Mouse (Mus musculus) embryonic facial prominence, embryonic 10.5 days (tissue): ENCODE measurements around the gene Kif24. TPM values are rescaled to one million over a fixed set of nuclear protein-coding genes. Genes with fewer than 3 reads are reported as not detected.
A peak's percentile ranks its signal among the peaks of the same experiment; 100 is the strongest.

Source experiments
- DNase-seq: peaks from one replicate; pipeline ENCODE4 v3.0.0-alpha.2; 2017; ENCODE audit warnings: low spot score
- H3K27ac ChIP-seq: fragments of 300-500 bp; sonication (generic); replicated peaks from 2 replicates; pipeline ENCODE4 v1.5.1; 2016; ENCODE audit warnings: mild to moderate bottlenecking
- H3K27me3 ChIP-seq: fragments of 300-500 bp; sonication (generic); replicated peaks from 2 replicates; pipeline ENCODE4 v1.6.1; 2016; ENCODE audit warnings: low read depth, mild to moderate bottlenecking; ENCODE audit not compliant: poor library complexity, severe bottlenecking
- H3K36me3 ChIP-seq: fragments of 300-500 bp; sonication (generic); replicated peaks from 2 replicates; pipeline ENCODE4 v1.6.1; 2016; ENCODE audit warnings: mild to moderate bottlenecking, moderate library complexity
- H3K4me1 ChIP-seq: fragments of 300-500 bp; sonication (generic); 2 replicates; pipeline ENCODE4 v1.6.1; 2016
- H3K4me3 ChIP-seq: fragments of 300-500 bp; sonication (generic); 2 replicates; pipeline ENCODE4 v1.5.1; 2016; ENCODE audit warnings: mild to moderate bottlenecking, moderate library complexity
- H3K9me3 ChIP-seq: fragments of 300-500 bp; sonication (generic); 2 replicates; pipeline ENCODE4 v1.6.1; 2016; ENCODE audit warnings: mild to moderate bottlenecking
- WGBS: fragments of 180-500 bp; shearing (Covaris S2); methylation state at CpG from one replicate; pipeline ENCODE4 v1.1.7; 2016; 5-methylcytosine and 5-hydroxymethylcytosine counted together
- polyA plus RNA-seq: library from polyadenylated mRNA; unstranded; fragments of >200 nt; fragmentation: Nextera tagmentation; extraction: Ambion mirVana; gene quantifications from 2 replicates; pipeline ENCODE4 v1.2.1, GENCODE M21; 2016

Kif24 gene
- polyA plus RNA-seq, 1 experiment from 2014 or later: 15.1 TPM

DNA sequence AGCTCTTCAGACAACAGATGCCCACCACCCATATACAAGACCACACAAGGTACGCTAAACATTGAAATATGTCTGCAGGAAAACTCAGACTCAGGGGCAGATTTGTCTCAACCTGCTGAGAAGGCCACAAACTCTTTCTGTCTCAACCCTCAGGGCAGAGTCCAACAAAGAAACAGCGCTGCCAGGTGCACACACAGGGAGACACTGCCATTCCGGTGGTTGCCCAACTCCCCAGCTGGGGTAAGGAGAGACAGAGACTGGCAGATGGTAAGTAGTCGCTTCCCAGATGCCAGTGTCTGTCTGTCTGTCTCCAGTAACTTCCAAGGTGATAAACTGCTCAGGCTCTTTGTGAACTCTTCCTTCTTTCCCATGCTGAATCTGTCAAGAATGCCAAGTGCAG is 36.1 kb upstream of the Kif24 start:
- DNase-seq: no peak
- Histone ChIP-seq H3K4me3 (no peak overlapping the region), H3K9me3 (peaks cover 3% of the 10 kb centered on the region; the same call in 1 of the 2 replicates), H3K36me3 (no peaks in the 10 kb centered on the region), H3K27ac (no peak overlapping the region), H3K4me1 (peaks cover 44% of the 10 kb centered on the region), H3K27me3 (peaks cover 84% of the 10 kb centered on the region)
- 72% methylated on average over 4 of the region's 4 CpGs for WGBS

DNA sequence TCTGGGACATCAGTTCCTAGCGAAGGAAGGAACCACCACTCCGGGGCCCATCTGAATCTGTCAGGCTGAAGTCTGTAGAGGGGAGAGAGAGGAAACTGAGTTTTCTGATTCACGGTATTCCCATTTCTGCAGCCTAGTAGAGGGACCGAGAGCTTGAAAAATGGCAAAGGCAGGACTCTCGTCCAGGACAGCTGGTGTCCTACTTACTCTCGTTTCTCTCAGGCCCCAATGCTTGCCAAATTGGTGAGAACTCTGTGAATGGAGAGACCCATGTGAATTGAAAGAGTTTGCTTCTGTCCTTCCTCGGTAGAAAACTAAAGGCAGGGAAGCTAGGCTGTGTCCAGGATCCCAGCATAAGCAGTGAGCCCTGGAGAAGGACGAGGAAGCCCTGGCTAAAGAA is 34.9 kb upstream of the Kif24 start:
- H3K9me3 ChIP-seq: peaks cover 3% of the 10 kb centered on the region; the same call in 1 of the 2 replicates
- H3K27ac ChIP-seq: no peak overlapping the region
- no peaks in the 10 kb centered on the region for H3K36me3 ChIP-seq
- WGBS: 56% methylated on average over 8 of the region's 8 CpGs
- H3K27me3 ChIP-seq: peaks cover 85% of the 10 kb centered on the region
- H3K4me1 ChIP-seq: peaks cover 41% of the 10 kb centered on the region
- H3K4me3 ChIP-seq: no peak overlapping the region
- no peak for DNase-seq

DNA sequence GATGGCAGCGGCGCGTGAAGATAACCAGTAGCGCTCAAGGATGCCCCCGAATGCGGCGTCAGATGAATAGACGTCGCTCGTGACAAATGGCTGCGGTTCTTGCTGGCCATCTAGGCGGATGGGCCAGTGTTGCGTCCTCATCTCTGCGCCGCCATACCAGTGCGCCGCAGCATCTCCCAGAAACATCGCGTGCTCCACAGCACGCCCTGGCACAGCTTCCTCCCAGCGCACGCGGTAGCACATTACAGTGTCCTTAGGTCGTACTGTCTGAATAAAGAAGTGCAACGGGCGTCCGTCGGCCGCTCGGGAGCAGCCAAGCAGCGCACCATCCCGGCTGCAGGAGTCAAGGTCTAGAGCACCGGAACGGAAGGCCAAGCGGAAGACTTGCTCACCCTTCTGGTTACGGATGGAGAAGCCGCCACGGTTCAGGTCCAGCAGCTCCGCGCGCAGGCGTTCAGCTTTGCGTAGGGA is 34.3 kb upstream of the Kif24 start:
- H3K27ac ChIP-seq: no peak overlapping the region
- DNase-seq: peak; percentile 65
- H3K4me1 ChIP-seq: peaks cover 41% of the 10 kb centered on the region

DNA sequence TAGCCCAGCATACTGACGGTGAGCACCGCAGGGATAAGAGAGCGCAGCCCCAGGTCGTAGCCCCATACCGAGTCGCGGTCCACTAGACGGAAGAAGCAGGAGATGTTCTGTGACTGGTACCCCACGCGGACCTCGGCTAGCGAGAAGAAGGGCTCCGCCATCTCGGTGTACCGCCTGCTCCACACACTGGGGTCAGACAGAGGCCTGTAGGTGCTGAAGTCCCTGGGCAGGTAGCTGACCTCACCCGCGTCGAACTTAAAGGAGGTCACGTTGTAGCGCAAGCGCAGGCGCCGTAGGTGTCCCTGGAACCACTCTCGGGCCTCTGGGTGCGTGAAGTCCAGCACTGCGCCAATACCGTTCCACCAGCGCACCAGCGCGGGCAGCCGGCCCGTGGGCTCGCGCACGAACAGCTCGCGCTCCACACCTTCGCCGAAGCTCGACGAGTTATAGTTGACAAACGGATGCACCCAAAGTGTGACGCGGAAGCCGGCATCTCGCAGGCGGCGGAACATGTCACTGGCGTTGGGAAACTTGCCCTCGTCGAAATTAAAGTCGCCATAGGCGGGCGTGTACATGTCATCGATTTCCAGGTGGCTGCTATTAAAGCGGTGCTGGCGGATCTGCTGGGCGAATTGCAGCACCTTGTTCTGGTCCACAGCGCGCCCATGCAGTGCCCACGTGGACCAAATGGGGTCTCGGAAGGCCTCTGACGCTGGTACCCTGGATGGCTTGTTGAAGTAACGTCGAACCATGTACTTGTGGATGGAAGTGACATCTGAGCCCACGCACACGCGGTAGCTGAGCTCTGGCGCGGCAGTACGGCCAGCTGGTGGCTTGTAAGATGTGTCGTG is 33.5 kb upstream of the Kif24 start:
- Histone ChIP-seq H3K27ac (peak overlapping the region; percentile 48; the same call in 1 of the 2 replicates), H3K4me3 (peak overlapping the region; percentile 51)
- DNase-seq: peak; percentile 43

More for the DNA sequence above, 34.3 kb upstream of the Kif24 start:
- Histone ChIP-seq H3K4me3 (peak overlapping the region; percentile 51), H3K36me3 (no peaks in the 10 kb centered on the region), H3K9me3 (no peaks in the 10 kb centered on the region), H3K27me3 (peaks cover 90% of the 10 kb centered on the region)
- 2% methylated on average over 43 of the region's 43 CpGs for WGBS

DNA sequence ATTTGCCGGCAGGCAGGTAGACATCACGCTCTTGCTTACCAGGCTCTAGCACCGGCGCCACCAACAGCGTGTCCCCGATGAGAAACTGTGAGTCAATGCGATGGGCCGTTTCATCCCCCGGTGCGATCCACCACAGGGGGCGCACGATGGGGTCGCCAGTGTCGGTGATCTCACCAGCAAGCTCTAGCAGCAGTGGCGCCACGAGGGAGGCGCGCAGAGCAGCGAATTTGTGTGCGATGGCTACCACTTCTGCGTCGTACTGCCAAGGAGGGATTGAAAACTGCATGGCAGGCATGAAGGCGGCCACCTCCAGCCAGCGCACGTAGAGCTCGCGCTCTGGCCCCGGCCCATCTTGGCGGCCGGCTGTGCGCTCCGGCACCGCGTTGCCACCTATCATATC is 32.9 kb upstream of the Kif24 start:
- H3K4me3 ChIP-seq: peak overlapping the region; percentile 51
- peak overlapping the region; percentile 48; the same call in 1 of the 2 replicates for H3K27ac ChIP-seq
- H3K27me3 ChIP-seq: peaks cover 98% of the 10 kb centered on the region
- WGBS: 1% methylated on average over 34 of the region's 34 CpGs
- DNase-seq: peak; percentile 83
- H3K4me1 ChIP-seq: peaks cover 32% of the 10 kb centered on the region
- H3K9me3 ChIP-seq: no peaks in the 10 kb centered on the region
- H3K36me3 ChIP-seq: no peaks in the 10 kb centered on the region

More for the DNA sequence above, 33.5 kb upstream of the Kif24 start:
- WGBS: 6% methylated on average over 72 of the region's 72 CpGs
- peaks cover 98% of the 10 kb centered on the region for H3K27me3 ChIP-seq
- H3K9me3 ChIP-seq: no peaks in the 10 kb centered on the region
- peaks cover 39% of the 10 kb centered on the region for H3K4me1 ChIP-seq
- H3K36me3 ChIP-seq: no peaks in the 10 kb centered on the region

DNA sequence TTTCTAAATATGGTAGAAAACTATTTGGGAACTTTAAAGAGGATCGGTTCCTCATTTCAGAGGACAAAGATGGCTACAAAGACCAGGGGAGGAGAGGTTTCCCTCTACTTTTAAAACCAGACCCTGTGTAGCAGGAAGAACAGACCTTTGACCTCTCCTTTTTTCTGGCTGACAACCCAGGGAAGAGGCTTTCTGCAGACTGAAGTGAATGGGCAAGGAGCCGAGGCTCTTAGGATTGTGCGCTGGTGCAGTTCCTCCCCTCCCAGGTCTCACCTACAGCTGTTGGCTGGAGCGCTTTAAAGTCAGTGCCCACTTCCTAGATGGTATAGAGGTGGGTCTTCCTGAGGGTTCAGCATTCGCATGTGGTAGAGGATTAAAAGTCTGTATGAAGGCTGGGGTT is 32.4 kb upstream of the Kif24 start:
- peaks cover 93% of the 10 kb centered on the region for H3K27me3 ChIP-seq
- H3K4me3 ChIP-seq: peak overlapping the region; percentile 51; the same call in 1 of the 2 replicates
- WGBS: 35% methylated on average over 5 of the region's 5 CpGs
- H3K36me3 ChIP-seq: no peaks in the 10 kb centered on the region
- H3K4me1 ChIP-seq: peaks cover 27% of the 10 kb centered on the region
- no peaks in the 10 kb centered on the region for H3K9me3 ChIP-seq
- no peak for DNase-seq
- no peak overlapping the region for H3K27ac ChIP-seq

DNA sequence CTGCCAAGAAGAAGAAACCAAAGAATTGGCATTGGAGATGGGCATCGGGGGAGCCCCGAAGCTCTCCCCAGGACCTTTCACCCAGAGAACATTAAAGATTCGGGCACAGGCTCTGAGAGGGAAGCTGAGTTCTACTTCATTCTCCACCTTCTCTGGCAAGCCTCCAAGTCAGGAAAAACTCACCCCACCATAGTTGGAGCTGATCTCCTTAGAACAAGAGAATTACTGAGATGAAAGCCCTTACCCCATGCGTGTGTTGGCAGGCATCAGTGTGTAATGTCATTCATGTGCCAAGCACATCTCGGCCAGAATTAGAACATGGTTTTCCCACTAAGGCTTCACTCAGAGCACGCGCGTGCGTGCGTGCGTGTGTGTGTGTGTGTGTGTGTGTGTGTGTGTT is 31.2 kb upstream of the Kif24 start:
- WGBS: 91% methylated on average over 11 of the region's 11 CpGs
- H3K4me1 ChIP-seq: peaks cover 24% of the 10 kb centered on the region
- H3K27ac ChIP-seq: no peak overlapping the region
- H3K9me3 ChIP-seq: no peaks in the 10 kb centered on the region
- no peak overlapping the region for H3K4me3 ChIP-seq
- peaks cover 81% of the 10 kb centered on the region for H3K27me3 ChIP-seq
- no peaks in the 10 kb centered on the region for H3K36me3 ChIP-seq
- no peak for DNase-seq

DNA sequence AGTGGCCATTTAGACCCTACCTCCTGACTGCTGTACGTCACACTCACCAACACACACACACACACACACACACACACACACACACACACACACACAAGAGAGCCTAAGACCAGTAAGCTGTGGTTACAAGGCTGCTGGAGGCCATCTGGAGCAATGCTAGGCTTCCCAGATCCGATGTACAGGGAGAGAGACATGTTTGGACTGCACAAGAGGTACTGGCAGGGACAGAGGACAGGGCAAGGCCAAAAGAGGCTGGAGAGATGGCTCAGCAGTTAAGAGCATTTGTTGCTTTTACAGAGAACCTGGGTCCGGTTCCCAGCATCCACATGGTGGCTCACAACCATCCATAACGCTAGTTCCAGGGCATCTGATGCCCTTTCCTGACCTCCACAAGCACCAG is 30.4 kb upstream of the Kif24 start:
- no peaks in the 10 kb centered on the region for H3K36me3 ChIP-seq
- 74% methylated on average over 4 of the region's 4 CpGs for WGBS
- H3K9me3 ChIP-seq: no peaks in the 10 kb centered on the region
- no peak for DNase-seq
- H3K27ac ChIP-seq: no peak overlapping the region
- H3K4me1 ChIP-seq: peaks cover 24% of the 10 kb centered on the region
- peaks cover 73% of the 10 kb centered on the region for H3K27me3 ChIP-seq
- no peak overlapping the region for H3K4me3 ChIP-seq

DNA sequence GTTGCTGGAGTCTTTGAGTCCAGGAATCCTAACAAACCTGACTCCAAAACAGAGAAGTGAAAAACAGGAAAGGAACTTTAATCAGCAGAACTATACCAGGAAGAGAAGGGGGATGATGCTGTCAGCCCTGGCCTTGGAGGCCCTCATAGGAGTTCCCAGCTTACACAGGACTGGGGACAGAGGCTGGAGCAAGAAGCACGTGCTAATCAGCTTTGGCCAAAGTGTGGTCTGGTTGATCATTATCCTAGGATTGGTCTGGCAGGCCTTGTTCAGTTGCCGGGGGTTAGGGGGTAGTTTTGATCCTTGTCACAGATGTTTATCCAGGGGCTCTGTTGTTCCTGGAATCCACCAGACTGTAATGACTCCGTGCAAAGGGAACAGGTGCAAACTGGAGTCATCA is 29.7 kb upstream of the Kif24 start:
- no peaks in the 10 kb centered on the region for H3K9me3 ChIP-seq
- H3K27me3 ChIP-seq: peaks cover 66% of the 10 kb centered on the region
- H3K4me3 ChIP-seq: no peak overlapping the region
- no peaks in the 10 kb centered on the region for H3K36me3 ChIP-seq
- DNase-seq: no peak
- 63% methylated on average over 3 of the region's 3 CpGs for WGBS
- no peak overlapping the region for H3K27ac ChIP-seq
- H3K4me1 ChIP-seq: peaks cover 23% of the 10 kb centered on the region

DNA sequence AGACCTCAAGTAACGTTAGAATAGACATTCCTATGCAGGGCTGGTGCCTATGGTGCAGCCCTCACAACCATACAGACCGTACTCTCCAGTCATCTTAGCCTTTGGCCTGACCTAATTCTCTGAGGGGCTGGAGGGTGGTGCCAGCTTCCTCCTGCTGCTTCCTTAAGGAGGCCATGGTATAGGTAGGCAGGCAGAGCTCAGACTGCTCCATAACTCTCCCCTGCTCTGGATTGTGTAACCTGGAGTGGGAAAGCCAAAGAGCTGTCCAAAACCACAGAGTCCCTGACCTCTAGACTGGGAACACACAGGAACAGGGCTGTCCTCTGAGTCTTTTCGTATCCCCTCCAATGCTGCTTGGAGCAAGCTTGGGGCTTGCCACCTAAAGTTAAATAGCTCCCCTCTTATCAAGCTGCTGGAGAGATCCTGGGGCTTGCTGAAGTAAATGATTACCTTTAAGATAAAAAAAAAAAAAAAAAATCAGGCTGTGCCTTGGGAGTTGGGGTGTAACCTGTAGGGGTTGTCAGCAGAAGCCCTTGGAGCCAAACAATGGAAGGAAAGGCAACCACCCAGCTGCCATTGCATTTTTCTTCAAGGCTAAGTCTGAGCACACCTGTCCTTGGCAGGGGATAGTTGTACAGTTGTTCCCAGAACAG is 28.9 kb upstream of the Kif24 start:
- Histone ChIP-seq H3K27me3 (peaks cover 58% of the 10 kb centered on the region), H3K9me3 (no peaks in the 10 kb centered on the region)
- WGBS: 78% methylated on average over 3 of the region's 3 CpGs

DNA sequence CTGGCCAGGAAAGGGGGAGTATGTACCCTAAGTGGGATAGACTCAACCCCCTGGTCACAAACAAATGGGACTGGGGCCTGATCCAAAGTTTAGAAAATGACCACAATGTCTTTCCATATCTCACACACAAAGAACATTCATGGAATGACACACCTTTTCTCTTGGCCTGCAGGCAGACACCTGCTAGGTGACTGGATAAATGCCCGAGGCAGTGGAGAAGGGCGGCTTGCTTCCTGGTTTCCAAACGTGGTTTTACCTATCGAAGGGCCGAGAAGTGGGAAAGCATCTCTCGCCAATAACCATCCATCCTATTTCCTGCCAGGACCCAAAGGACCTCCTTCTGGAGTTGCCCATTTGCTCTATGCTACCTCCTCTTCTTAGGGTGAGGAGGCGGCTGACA is 28.3 kb upstream of the Kif24 start:
- Histone ChIP-seq H3K4me1 (peaks cover 9% of the 10 kb centered on the region), H3K27ac (no peak overlapping the region), H3K27me3 (peaks cover 52% of the 10 kb centered on the region), H3K9me3 (no peaks in the 10 kb centered on the region), H3K4me3 (no peak overlapping the region), H3K36me3 (no peaks in the 10 kb centered on the region)
- WGBS: 83% methylated on average over 7 of the region's 7 CpGs
- DNase-seq: no peak

More for the DNA sequence above, 28.9 kb upstream of the Kif24 start:
- no peaks in the 10 kb centered on the region for H3K36me3 ChIP-seq
- H3K27ac ChIP-seq: no peak overlapping the region
- no peak overlapping the region for H3K4me3 ChIP-seq
- DNase-seq: no peak
- H3K4me1 ChIP-seq: peaks cover 15% of the 10 kb centered on the region

DNA sequence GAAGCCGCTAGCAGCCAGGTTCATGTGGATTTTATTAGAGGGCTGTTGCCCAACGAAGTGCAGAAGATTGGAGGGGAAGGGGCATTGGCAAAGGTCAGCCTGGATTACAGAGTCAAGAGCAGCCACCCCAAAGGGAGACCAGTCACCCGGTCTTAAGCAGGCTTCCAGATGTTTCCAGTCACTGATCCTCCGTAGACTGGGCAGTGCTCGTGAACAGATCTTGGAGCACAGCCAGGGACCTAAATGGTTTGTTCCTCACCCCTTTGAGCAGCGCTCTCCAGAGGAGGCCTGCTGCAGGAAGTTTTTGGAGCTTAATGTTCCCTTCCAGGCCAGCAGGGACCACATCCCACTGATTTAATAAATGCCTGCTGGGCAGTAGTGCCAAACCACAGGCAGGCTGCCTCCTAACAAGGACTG is 16.9 kb upstream of the Kif24 start:
- 40% methylated on average over 6 of the region's 6 CpGs for WGBS
- peaks cover 38% of the 10 kb centered on the region for H3K36me3 ChIP-seq
- peak overlapping the region; percentile 61 for H3K27ac ChIP-seq
- peak; percentile 65 for DNase-seq
- no peaks in the 10 kb centered on the region for H3K27me3 ChIP-seq
- H3K9me3 ChIP-seq: peaks cover 3% of the 10 kb centered on the region
- H3K4me1 ChIP-seq: peaks cover 16% of the 10 kb centered on the region
- no peak overlapping the region for H3K4me3 ChIP-seq
